Mouse (Mus musculus): ENCODE measurements around the gene Tkt.

DNA sequence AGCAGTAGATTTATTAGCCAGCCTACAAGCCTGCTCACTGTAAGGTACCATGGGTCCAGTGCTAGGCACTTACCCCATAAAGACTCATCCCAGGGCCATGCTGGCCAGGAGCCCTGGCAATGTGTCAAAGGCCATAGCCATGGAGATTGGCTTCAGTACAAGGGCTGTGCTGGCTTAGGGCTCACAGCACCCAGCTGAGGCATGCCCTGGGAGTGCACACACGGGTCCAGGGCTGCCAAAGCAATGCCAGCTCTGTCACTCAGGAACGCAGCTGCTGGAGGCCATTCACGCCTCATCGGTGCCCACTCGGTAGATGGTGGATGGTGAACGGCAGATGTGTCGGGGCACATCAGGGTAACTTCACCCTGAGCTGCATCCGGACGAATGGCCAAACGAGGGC is 6.6 kb upstream of the Tkt start:
- TF ChIP-seq CTCF (conservative IDR thresholded peaks at IDR 0.05; ENCODE audit: insufficient read depth, insufficient read length, low read depth, low read length) (0 out of 2 replicates have a peak, but pooled peaks have one; percentile 15), POLR2A (IDR thresholded peaks at IDR 0.05; ENCODE audit: low read depth, low read length) (no peak)
